Mouse (Mus musculus) left cerebral cortex, adult 9 months (tissue): ENCODE measurements around the gene Pigz.
A peak's percentile ranks its signal among the peaks of the same experiment; 100 is the strongest.
"Not testable (repeated sequence)": the region's sequence is repeated elsewhere in the genome, so short reads cannot be mapped to it uniquely, and the experiment has no call there.

Source experiments
- DNase-seq, 2 experiments: peaks; one replicate each; pipeline ENCODE4 v3.0.0; 2022; ENCODE audit warnings: low spot score in 2 of 2

Gene Pigz

DNA sequence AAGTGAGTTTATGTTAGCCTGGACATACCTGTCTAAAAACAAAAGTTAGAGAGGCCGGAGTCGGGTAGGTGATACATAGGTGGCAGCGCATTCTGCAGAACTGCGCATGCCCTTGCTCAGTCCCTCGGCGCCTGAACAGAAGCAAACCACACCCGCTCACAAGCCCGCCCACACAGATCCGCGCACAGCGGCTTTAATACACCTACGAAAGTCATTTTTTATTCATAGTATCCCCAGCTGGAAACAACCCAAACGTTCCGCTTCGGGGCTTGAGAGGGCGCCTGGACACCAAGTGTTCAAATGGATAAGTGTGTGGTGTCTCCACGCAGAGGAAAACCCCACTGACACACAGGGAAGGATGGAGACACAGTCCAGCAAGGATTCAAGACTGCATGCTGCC, 2.3 kb upstream of the Pigz start:
- peak in 1 of 2 experiments; percentile 61 for DNase-seq

- DNase-seq: peak in 1 of 2 experiments; percentile 56
Measured at GRCm38 (mm10) chr16:31932255-31932654, 1.4 kb upstream of the Pigz start.

- peak; percentile 91 to 93 for DNase-seq
Measured at GRCm38 (mm10) chr16:31932840-31933697, 582 bp upstream of the Pigz start.

GRCm38 (mm10) chr16:31934550-31935010, 929 bp downstream of the Pigz start:
- no peak for DNase-seq

- DNase-seq: peak in 1 of 2 experiments; percentile 53
Measured at GRCm38 (mm10) chr16:31935091-31935979, 1.7 kb downstream of the Pigz start.

DNA sequence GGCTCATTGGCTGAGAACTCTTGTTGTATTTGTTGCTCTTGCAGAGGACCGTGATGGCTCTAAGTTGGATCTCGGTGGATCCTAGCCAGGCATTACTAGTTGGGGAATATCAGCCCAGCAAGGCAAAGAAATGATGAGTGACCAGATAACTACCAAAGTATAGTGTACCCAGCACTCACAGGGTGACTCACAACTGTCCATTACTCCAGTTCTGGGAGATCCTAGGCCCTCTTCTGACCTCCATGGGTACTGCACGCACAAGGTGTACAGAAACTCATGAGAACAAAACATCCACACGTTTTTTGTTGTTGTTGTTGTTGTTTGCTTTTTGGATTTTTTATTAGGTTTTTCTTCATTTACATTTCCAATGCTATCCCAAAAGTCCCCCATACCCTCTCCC, 2.9 kb downstream of the Pigz start:
- no peak for DNase-seq

GRCm38 (mm10) chr16:31938856-31939255, 5.2 kb downstream of the Pigz start:
- DNase-seq: no peak

- DNase-seq: no peak
Measured at GRCm38 (mm10) chr16:31940586-31940985, 6.9 kb downstream of the Pigz start.

GRCm38 (mm10) chr16:31943980-31944379, 10.3 kb downstream of the Pigz start:
- peak in 1 of 2 experiments; percentile 88 for DNase-seq

- DNase-seq: no peak
Measured at GRCm38 (mm10) chr16:31944698-31945255, 11.1 kb downstream of the Pigz start.

DNA sequence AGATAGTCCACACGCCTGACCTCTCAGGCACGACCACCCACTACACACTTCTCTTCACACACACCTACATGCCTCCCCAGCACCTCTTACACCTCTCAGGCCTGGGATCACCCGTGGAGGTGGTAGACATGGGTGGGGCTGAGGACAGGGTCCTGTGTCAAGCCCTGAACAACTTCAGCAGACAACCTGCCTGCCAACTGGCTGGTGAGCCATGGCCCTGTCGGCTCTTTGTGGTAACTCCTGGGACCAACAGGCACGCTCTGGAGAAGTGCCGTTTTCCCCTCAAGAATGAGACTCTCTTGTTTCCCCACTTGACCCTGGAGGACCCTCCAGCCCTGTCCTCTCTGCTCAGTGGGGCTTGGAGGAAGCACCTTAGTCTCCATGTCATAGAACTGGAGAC, 11.7 kb downstream of the Pigz start:
- no peak for DNase-seq

- not testable (repeated sequence) for DNase-seq
Measured at GRCm38 (mm10) chr16:31945986-31946385, 12.3 kb downstream of the Pigz start.

- no peak for DNase-seq
Measured at GRCm38 (mm10) chr16:31947333-31947732, 13.7 kb downstream of the Pigz start.

GRCm38 (mm10) chr16:31947901-31948316, 14.3 kb downstream of the Pigz start:
- DNase-seq: peak in 1 of 2 experiments; percentile 46

GRCm38 (mm10) chr16:31948345-31948774, 14.7 kb downstream of the Pigz start, which contains the start of the genes 0610012G03Rik and Ncbp2:
0610012G03Rik (minus strand) TSS chr16:31948494.
Ncbp2 (plus strand) TSS chr16:31948513.
- DNase-seq: peak; percentile 84 to 95

DNA sequence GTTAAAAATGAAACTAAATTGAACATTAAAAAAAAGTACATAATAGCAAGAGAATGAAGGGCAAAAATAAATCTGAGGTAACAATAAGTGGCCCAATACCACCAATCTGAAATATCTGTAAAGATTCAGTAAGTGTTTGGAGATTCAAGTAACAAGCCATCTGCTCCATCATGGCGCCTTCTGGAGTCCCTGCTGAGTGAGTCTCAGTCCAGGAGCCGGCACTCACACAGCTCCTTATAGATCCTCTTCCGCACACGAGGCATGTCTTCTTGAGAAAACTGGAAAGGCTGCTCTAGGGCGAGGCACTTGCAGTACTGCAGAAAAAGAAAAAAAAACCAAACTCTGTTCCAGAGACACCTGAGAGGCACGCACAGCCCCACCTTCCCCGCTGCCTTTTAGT, 29.6 kb downstream of the Pigz start:
- DNase-seq: peak in 1 of 2 experiments; percentile 48

DNA sequence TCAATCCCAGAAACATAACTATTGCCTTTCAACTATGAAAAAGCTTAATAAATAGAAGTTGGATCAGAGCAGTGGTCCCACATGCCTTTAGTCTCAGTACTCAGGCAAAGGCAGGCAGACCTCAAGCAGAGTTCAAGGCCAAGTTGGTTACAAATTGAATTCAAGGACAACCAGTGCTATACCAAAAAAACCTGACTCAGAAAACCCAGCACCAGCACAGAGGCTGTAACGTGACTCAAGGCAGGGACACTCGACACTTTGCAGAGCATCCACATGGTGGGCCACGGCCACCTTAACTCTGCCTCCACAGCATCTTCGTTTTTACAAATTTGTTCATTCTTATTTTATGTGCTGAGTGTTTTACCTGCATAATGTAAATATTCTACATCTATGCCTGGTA, 41.6 kb downstream of the Pigz start:
- no peak for DNase-seq

- no peak for DNase-seq
Measured at GRCm38 (mm10) chr16:31979501-31979900, 45.9 kb downstream of the Pigz start.

DNA sequence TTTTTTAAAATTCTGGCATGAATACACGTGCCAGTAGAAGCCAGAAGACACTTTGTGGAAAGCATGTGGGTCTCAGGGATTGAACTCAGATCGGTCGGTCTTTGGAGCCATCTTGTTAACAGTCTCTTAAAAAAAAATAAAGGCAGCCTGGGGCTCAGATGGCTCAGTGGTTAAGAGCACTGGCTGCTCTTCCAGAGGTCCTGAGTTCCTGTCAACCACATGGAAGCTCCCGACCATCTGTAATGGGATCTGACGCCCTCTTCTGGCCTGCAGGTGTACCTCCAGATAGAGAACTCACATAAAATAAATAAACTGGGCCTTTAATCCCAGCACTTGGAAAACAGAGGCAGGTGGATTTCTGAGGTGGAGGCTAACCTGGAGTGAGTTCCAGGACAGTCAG, 47.3 kb downstream of the Pigz start:
- no peak for DNase-seq

GRCm38 (mm10) chr16:31992039-31992438, 58.4 kb downstream of the Pigz start:
- no peak for DNase-seq

- no peak for DNase-seq
Measured at GRCm38 (mm10) chr16:31993195-31993594, 59.5 kb downstream of the Pigz start.

GRCm38 (mm10) chr16:31993946-31994345, 60.3 kb downstream of the Pigz start:
- DNase-seq: no peak
